Mouse (Mus musculus) forebrain, embryonic 11.5 days (tissue): ENCODE measurements at regions not wholly inside any gene's neighbourhood (a gene's known extent, or its start where the extent isn't known, plus 50 kb on each side); places are given as distances from the start of the nearest gene placed in this dataset.

Experiments used
- ATAC-seq: fragments of 200-750 bp; cut with Nextera tagmentation; replicated peaks from 2 replicates; pipeline ENCODE4 v1.8.0; 2017; ENCODE audit warnings: moderate TSS enrichment; ENCODE audit not compliant: low FRiP score
- DNase-seq: peaks from one replicate; pipeline ENCODE4 v3.0.0-alpha.2; 2017; ENCODE audit warnings: low spot score
- H3K27ac ChIP-seq: fragments of 300-500 bp; sonication (generic); 2 replicates; pipeline ENCODE4 v1.5.1; 2014; ENCODE audit warnings: low read depth, low read length
- H3K27me3 ChIP-seq: fragments of 300-500 bp; sonication (generic); 2 replicates; pipeline ENCODE4 v1.6.1; 2014; ENCODE audit warnings: mild to moderate bottlenecking, low read length, mixed read lengths; ENCODE audit not compliant: control insufficient read depth, insufficient read depth
- H3K36me3 ChIP-seq: fragments of 300-500 bp; sonication (generic); 2 replicates; pipeline ENCODE4 v1.6.1; 2014; ENCODE audit warnings: mild to moderate bottlenecking, low read length, moderate library complexity, mixed read lengths; ENCODE audit not compliant: control insufficient read depth, insufficient read depth
- H3K4me1 ChIP-seq: fragments of 300-500 bp; sonication (generic); replicated peaks from 2 replicates; pipeline ENCODE4 v1.6.1; 2014; ENCODE audit warnings: low read length, mixed read lengths; ENCODE audit not compliant: control insufficient read depth, insufficient read depth
- H3K4me2 ChIP-seq: fragments of 300-500 bp; sonication (generic); 2 replicates; pipeline ENCODE4 v1.6.1; 2014; ENCODE audit warnings: low read depth, mild to moderate bottlenecking, low read length, moderate library complexity, mixed read lengths; ENCODE audit not compliant: severe bottlenecking
- H3K4me3 ChIP-seq: fragments of 300-500 bp; sonication (generic); 2 replicates; pipeline ENCODE4 v1.5.1; 2014; ENCODE audit warnings: low read depth, low read length
- H3K9ac ChIP-seq: fragments of 300-500 bp; sonication (generic); 2 replicates; pipeline ENCODE4 v1.6.1; 2014; ENCODE audit warnings: low read length
- H3K9me3 ChIP-seq: fragments of 300-500 bp; sonication (generic); 2 replicates; pipeline ENCODE4 v1.6.1; 2016; ENCODE audit warnings: low read length, mixed read lengths; ENCODE audit not compliant: control insufficient read depth
- WGBS: fragments of 180-500 bp; shearing (Covaris S2); extraction: QIAGEN DNeasy Blood & Tissue Kit; methylation state at CpG from one replicate; pipeline ENCODE4 v1.1.7; 2014; 5-methylcytosine and 5-hydroxymethylcytosine counted together

DNA sequence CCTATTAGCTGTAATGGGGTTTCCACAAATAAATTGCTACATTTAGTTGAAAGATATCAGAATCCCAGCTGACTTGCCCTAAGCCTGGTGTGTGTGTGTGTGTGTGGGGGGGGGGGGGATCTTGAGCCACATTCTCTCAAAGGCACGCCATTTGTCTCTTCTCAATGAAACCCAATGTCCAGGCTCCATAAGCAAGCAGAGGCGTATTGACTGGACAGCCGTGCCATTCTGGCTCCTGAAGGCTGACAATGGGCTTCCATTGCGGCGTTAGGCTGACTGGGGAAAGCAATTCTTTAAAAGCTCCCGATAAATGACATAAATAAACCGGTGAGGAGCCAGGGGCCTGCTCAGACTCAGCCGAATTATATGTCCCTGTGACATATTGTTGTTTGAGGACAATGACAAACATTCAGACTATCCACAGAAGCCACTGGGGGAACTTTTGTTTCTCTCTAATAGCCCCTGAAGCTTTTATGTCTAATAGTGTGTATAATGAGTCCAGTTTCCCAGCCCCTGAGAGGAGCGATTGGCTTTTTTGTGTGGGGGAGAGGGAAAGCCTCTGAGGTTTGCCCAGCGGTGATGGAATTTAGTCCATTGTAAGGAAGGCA is 240.6 kb upstream of the Mphosph6 start:
- no peaks in the 10 kb centered on the region for H3K9me3 ChIP-seq
- 0 out of 2 replicates have a peak, but pooled peaks cover 3% of the 10 kb centered on the region for H3K4me1 ChIP-seq
- no peak overlapping the region for H3K4me2 ChIP-seq
- no peak for DNase-seq
- no peak for ATAC-seq
- no peak overlapping the region for H3K27ac ChIP-seq
- WGBS = 19% methylated on average over 10 of the region's 10 CpGs
- no peak overlapping the region for H3K9ac ChIP-seq
- H3K27me3 ChIP-seq = peaks cover 5% of the 10 kb centered on the region
- H3K36me3 ChIP-seq = no peaks in the 10 kb centered on the region
- no peak overlapping the region for H3K4me3 ChIP-seq

DNA sequence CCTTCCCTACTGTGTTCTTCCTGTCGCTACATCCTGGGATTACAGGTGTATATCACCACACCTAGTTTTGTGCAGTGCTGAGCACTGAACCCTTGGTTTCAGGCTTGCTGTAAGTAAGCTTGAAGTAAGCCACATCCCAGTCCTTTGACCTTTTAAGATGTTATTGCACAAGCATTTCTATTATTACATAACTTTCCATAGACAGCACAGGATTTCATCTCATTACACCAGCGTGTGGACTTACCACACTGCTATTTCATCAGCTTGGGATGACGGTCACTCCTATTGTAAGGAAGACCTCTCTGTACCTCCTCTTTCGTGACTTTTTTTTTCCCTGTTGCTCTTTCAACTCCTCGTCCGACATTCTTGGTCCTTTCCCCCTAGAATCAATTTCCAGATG is 239.5 kb upstream of the Mphosph6 start:
- H3K4me3 ChIP-seq = no peak overlapping the region
- WGBS = 80% methylated on average over 6 of the region's 6 CpGs
- ATAC-seq (no peak), DNase-seq (no peak)
- H3K4me1 ChIP-seq = 0 out of 2 replicates have a peak, but pooled peaks cover 3% of the 10 kb centered on the region
- H3K4me2 ChIP-seq = no peak overlapping the region
- no peak overlapping the region for H3K9ac ChIP-seq
- H3K36me3 ChIP-seq = no peaks in the 10 kb centered on the region
- no peak overlapping the region for H3K27ac ChIP-seq
- no peaks in the 10 kb centered on the region for H3K9me3 ChIP-seq
- H3K27me3 ChIP-seq = peaks cover 5% of the 10 kb centered on the region

DNA sequence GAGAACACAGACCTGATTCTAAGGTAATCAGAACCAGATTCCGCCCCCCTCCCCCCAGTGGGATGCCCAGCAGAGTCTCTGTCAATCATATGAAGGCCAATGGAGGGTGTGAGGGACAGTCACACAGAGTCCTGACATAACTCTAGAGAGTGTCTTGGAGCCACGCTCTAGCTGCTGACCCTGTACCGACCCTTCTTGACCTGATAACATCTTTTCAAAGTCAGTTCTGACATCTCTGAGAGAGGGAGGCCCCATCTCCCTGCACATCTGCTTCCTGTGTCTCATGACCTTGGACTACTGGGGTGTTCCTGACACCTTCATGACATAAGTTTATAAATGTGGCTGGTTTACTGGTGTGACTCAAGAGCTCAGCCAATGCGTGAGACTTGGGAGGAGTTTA is 236.1 kb upstream of the Mphosph6 start:
- H3K27ac ChIP-seq = no peak overlapping the region
- peaks cover 2% of the 10 kb centered on the region for H3K27me3 ChIP-seq
- DNase-seq = no peak
- H3K9me3 ChIP-seq = no peaks in the 10 kb centered on the region
- H3K4me1 ChIP-seq = 0 out of 2 replicates have a peak, but pooled peaks cover 3% of the 10 kb centered on the region
- H3K36me3 ChIP-seq = no peaks in the 10 kb centered on the region
- no peak overlapping the region for H3K9ac ChIP-seq
- ATAC-seq = no peak
- no peak overlapping the region for H3K4me3 ChIP-seq
- H3K4me2 ChIP-seq = no peak overlapping the region
- 81% methylated on average over 4 of the region's 4 CpGs for WGBS

DNA sequence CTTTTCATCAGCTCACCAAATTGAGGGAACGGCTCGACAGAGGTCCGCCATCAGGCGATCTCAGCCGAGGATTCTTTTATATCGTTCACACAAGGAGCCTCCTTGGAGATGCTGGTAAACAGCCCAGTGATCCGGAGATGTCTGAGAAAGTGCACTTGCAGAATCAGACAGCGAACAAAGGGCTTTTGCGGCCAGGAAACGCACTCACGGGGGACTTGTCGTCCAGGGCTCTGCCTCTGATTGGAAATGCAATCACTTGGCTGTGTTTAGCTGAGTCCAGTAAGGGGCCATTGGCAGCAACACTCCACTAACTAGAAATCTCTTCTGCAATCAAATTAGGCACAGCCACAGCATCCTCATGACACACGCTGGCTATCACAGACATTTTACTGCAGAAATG is 232.3 kb upstream of the Mphosph6 start:
- 59% methylated on average over 13 of the region's 13 CpGs for WGBS
- no peaks in the 10 kb centered on the region for H3K9me3 ChIP-seq
- no peak overlapping the region for H3K27ac ChIP-seq
- no peaks in the 10 kb centered on the region for H3K36me3 ChIP-seq
- H3K4me3 ChIP-seq = no peak overlapping the region
- H3K27me3 ChIP-seq = no peaks in the 10 kb centered on the region
- H3K4me1 ChIP-seq = no peaks in the 10 kb centered on the region
- H3K9ac ChIP-seq = no peak overlapping the region
- DNase-seq (no peak), ATAC-seq (no peak)
- H3K4me2 ChIP-seq = no peak overlapping the region

DNA sequence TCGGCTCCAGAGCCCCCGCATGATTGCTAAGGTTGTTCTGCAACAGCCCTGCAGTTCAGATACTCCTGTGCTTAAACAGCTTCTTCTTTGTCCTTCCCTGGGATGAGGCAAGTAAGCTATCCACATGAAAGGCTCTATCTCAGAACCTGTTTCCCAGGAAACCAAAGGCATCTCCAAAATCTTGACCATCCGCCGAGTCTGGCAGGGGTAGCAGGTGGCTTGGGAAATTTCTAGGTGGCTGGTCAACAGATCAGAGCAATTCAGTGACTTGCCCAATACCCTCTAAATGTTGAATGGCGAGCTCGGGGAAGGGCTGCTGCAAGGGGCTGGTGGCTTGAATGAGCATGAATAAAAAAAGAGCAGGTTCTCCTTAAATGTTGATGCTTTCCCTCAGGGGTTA is 229.7 kb upstream of the Mphosph6 start:
- Histone ChIP-seq H3K9me3 (no peaks in the 10 kb centered on the region), H3K27ac (no peak overlapping the region), H3K36me3 (no peaks in the 10 kb centered on the region), H3K4me1 (no peaks in the 10 kb centered on the region), H3K4me2 (no peak overlapping the region), H3K27me3 (no peaks in the 10 kb centered on the region), H3K9ac (no peak overlapping the region), H3K4me3 (no peak overlapping the region)
- ATAC-seq (no peak), DNase-seq (no peak)
- 45% methylated on average over 6 of the region's 6 CpGs for WGBS

DNA sequence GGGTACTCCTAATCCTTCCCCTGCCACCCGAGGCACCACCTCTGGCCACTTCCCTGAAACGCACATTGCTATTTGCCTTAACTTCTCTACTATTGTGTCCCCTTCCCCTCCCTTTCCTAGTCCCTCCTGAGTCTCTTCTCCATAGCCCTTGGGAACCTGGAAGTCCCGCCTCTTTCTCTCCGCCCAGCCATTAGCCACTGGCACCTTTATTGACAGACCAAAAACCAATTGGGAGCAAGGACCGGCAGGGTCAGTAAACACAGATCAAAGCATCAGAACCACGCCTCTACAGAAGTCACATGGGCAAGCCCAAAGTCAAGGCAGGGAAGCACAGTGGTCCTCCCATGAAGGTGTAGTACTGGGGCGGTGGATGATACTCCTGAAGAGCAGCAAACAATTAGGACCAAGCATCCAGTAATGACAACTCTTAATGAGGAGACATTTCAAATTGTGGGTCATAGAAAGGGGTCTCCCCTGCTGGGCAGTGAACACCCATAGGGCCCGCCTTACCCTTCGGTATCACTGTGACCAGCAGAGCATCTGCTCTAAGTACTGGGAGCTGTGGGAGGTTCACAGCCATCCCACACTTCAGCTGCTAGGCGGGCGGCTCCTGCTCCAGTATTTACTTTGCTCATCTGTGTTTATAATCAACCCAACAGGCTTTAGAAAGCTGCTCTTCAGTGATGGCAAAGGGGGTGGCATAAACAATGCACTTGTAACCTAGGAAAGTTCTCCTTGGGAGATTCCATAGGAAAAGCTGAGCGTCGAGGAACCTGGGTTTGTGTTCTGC is 226.5 kb upstream of the Mphosph6 start:
- 89% methylated on average over 13 of the region's 13 CpGs for WGBS
- ATAC-seq = no peak
- H3K4me1 ChIP-seq = no peaks in the 10 kb centered on the region
- no peak for DNase-seq
- H3K27me3 ChIP-seq = no peaks in the 10 kb centered on the region
- no peaks in the 10 kb centered on the region for H3K36me3 ChIP-seq
- H3K9ac ChIP-seq = no peak overlapping the region
- no peak overlapping the region for H3K27ac ChIP-seq
- no peaks in the 10 kb centered on the region for H3K9me3 ChIP-seq
- no peak overlapping the region for H3K4me3 ChIP-seq
- no peak overlapping the region for H3K4me2 ChIP-seq

DNA sequence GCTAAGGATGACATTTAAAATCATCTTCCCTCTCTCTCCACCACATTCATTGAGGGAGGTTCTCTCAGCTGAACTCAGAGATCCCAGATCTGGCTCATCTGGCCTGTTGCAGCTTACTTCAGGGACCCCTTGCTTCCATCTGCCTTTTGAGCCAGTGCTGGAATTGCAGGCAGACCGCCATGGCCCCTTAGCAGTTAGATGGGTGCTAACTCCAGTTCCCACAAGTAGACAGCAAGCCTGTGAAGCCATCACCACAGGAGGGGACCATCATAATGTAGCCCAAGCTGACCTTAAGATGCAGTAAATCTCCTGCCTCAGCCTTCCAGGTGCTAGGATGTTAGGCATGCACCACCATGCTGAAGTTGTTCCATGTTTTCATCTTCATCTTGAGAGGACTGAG is 221.7 kb upstream of the Mphosph6 start:
- Histone ChIP-seq H3K4me3 (no peak overlapping the region), H3K27ac (no peak overlapping the region), H3K27me3 (no peaks in the 10 kb centered on the region), H3K4me2 (no peak overlapping the region), H3K36me3 (no peaks in the 10 kb centered on the region), H3K9ac (no peak overlapping the region), H3K4me1 (no peaks in the 10 kb centered on the region), H3K9me3 (no peaks in the 10 kb centered on the region; the same call in 1 of the 2 replicates)
- WGBS = 89% methylated on average over 1 of the region's 1 CpGs
- no peak for ATAC-seq
- no peak for DNase-seq

DNA sequence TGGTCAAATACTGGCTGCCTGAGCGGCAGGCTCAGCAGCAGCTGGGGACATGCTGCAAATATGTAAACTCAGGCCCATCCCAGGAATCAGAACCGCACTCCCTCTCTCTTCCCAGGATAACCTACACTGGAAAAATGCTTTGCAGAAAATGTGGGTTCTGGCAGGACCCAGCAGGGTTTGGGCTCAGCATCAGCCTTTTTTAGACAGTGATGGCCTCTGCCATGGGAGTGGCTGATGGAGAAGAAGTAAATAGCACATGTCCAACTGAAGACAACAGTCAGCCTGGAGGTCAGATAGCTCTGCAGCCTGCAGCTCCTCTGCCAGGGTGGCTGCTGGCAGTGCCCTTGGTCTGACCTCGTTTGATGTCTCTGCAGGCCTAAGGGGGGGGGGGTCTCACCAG is 220.2 kb upstream of the Mphosph6 start:
- Histone ChIP-seq H3K9ac (no peak overlapping the region), H3K36me3 (no peaks in the 10 kb centered on the region), H3K27ac (no peak overlapping the region), H3K4me2 (no peak overlapping the region), H3K4me3 (no peak overlapping the region), H3K9me3 (no peaks in the 10 kb centered on the region; the same call in 1 of the 2 replicates), H3K27me3 (no peaks in the 10 kb centered on the region), H3K4me1 (no peaks in the 10 kb centered on the region)
- WGBS = 74% methylated on average over 3 of the region's 3 CpGs
- ATAC-seq (no peak), DNase-seq (no peak)

DNA sequence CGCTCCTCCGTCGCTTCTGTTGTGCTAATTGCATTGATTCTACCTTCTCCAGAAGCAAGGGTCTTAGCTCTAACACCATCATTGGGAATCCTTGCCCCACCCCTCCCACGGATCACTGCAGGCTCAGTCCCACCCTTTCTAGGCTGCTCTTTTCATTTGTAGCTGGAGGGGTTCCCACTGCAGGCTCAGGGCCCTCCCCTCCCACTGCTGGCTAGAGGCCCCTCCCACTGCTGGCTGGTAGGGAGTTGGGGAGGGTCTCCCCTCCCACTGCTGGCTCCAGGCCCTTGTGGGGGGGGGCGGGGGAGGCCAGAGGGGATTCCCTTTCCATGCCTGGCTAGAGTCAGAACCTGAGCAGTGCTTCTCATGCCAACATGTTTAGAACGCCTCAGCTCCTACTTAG is 215.5 kb upstream of the Mphosph6 start:
- Histone ChIP-seq H3K9me3 (no peaks in the 10 kb centered on the region; the same call in 1 of the 2 replicates), H3K4me1 (no peaks in the 10 kb centered on the region), H3K27ac (no peak overlapping the region), H3K9ac (no peak overlapping the region), H3K27me3 (no peaks in the 10 kb centered on the region), H3K36me3 (no peaks in the 10 kb centered on the region), H3K4me3 (no peak overlapping the region), H3K4me2 (no peak overlapping the region)
- no peak for DNase-seq
- WGBS = 18% methylated on average over 6 of the region's 6 CpGs
- ATAC-seq = no peak
